Mouse (Mus musculus) liver, adult 2 months (tissue): ENCODE measurements around the gene Otub2. TPM values are rescaled to one million over a fixed set of nuclear protein-coding genes. Genes with fewer than 3 reads are reported as not detected.

ENCODE experiments used
- DNase-seq: peaks from one replicate; pipeline ENCODE4 v3.0.0-alpha.2; 2011; ENCODE audit warnings: low read depth, low spot score; ENCODE audit errors: extremely low read depth
- H3K27ac ChIP-seq: fragments of 200-500 bp; replicated peaks from 2 replicates; pipeline ENCODE4 v1.5.1; 2012; ENCODE audit warnings: low read depth, mild to moderate bottlenecking, control low read depth, inconsistent platforms, low read length; ENCODE audit not compliant: insufficient read depth
- H3K27me3 ChIP-seq: fragments of 200-500 bp; 2 replicates; pipeline ENCODE4 v1.6.1; 2012; ENCODE audit warnings: mild to moderate bottlenecking, moderate library complexity, low read length, inconsistent platforms; ENCODE audit not compliant: control insufficient read depth, insufficient read depth
- H3K36me3 ChIP-seq: fragments of 200-500 bp; 2 replicates; pipeline ENCODE4 v1.6.1; 2012; ENCODE audit warnings: low read length, inconsistent platforms; ENCODE audit not compliant: control insufficient read depth, insufficient read depth
- H3K4me1 ChIP-seq: fragments of 200-500 bp; 2 replicates; pipeline ENCODE4 v1.6.1; 2011; ENCODE audit warnings: low read length; ENCODE audit not compliant: control insufficient read depth, insufficient read depth
- H3K4me3 ChIP-seq: fragments of 200-500 bp; 2 replicates; pipeline ENCODE4 v1.5.1; 2011; ENCODE audit warnings: low read depth, mild to moderate bottlenecking, control low read depth, low read length, moderate library complexity; ENCODE audit not compliant: insufficient read depth
- H3K79me2 ChIP-seq: fragments of 200-500 bp; 2 replicates; pipeline ENCODE4 v1.6.1; 2012; ENCODE audit warnings: inconsistent platforms, mild to moderate bottlenecking, low read length, moderate library complexity; ENCODE audit not compliant: control insufficient read depth, insufficient read depth
- H3K9ac ChIP-seq: fragments of 200-500 bp; 2 replicates; pipeline ENCODE4 v1.6.1; 2012; ENCODE audit warnings: low read depth, mild to moderate bottlenecking, control low read depth, inconsistent platforms, low read length
- CTCF ChIP-seq: fragments of 200-500 bp; IDR thresholded peaks from 2 replicates; pipeline ENCODE4 v1.5.1; 2011; ENCODE audit warnings: low read depth, low read length, control low read depth
- POLR2A ChIP-seq: fragments of 200-500 bp; IDR thresholded peaks from 2 replicates; pipeline ENCODE4 v1.6.1; 2011; ENCODE audit warnings: low read length, control low read depth; ENCODE audit not compliant: insufficient read depth; ENCODE audit errors: extremely low read depth
- WGBS: fragments of 180-500 bp; shearing (Covaris S2); methylation state at CpG from one replicate; pipeline ENCODE4 v1.1.7; 2018; 5-methylcytosine and 5-hydroxymethylcytosine counted together
- polyA plus RNA-seq: library from polyadenylated mRNA; depleted of rRNA; stranded (reverse); fragments of >200 nt; gene quantifications from 2 replicates; pipeline ENCODE4 v1.2.3, GENCODE M21; 2012
- total RNA-seq: library from RNA; depleted of rRNA; stranded (reverse); fragments of >200 nt; gene quantifications from 2 replicates; pipeline ENCODE4 v1.2.3, GENCODE M21; 2014

The Otub2 gene
- total and polyA plus RNA-seq, 2 experiments: 1.3 to 2.5 TPM

DNA sequence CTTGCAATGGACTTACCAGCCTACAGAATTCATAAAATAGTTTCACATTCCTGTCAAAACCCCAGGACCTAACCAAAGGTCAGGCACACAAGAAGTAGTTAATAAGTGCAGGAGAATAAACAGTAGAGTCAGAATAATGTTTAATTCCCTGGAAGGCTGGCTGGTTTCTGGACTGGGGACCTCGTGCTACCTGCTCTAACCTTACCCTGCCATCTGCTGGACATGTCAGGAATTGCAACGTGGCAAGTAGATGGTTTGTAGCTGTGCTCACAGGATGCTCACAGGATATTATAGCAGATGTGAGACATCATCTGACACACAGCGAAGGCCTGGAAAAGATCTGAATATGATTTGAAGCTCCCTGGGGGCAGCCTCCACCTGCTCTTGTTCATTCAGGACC is 40.0 kb upstream of the Otub2 start:
- Histone ChIP-seq H3K79me2 (no peaks in the 10 kb centered on the region), H3K36me3 (no peaks in the 10 kb centered on the region), H3K9ac (no peak overlapping the region), H3K27me3 (no peaks in the 10 kb centered on the region), H3K27ac (peak overlapping the region; percentile 92), H3K4me3 (no peak overlapping the region), H3K4me1 (peaks cover 15% of the 10 kb centered on the region)
- DNase-seq: peak; percentile 95
- TF ChIP-seq CTCF: peak; percentile 89
- no peak for TF ChIP-seq POLR2A
- 4% methylated on average over 3 of the region's 3 CpGs for WGBS

DNA sequence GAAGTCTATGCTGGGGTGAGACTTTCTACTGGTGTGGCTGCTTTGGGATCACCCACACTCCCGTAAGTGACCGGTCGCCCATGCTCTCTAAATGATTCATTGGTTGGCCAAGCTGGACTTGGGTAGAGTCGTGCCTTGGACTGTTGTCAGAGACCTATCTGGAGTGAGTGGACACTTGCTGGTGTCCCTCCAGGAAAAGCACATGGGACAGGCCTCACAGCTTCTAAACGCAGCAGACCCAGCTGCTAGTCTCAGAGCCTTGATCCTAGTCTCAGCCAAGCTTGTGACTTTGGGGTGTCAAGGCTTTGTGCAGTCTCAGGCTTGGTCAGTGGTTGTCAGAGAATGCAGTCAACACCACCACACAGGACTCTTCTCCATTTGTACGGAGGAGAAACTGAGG is 35.7 kb upstream of the Otub2 start:
- Histone ChIP-seq H3K27ac (no peak overlapping the region), H3K4me3 (no peak overlapping the region), H3K9ac (no peak overlapping the region), H3K36me3 (no peaks in the 10 kb centered on the region), H3K4me1 (peaks cover 6% of the 10 kb centered on the region; the same call in 1 of the 2 replicates), H3K79me2 (no peaks in the 10 kb centered on the region), H3K27me3 (no peaks in the 10 kb centered on the region)
- WGBS: 92% methylated on average over 6 of the region's 6 CpGs
- TF ChIP-seq CTCF (no peak), POLR2A (no peak)
- DNase-seq: no peak

DNA sequence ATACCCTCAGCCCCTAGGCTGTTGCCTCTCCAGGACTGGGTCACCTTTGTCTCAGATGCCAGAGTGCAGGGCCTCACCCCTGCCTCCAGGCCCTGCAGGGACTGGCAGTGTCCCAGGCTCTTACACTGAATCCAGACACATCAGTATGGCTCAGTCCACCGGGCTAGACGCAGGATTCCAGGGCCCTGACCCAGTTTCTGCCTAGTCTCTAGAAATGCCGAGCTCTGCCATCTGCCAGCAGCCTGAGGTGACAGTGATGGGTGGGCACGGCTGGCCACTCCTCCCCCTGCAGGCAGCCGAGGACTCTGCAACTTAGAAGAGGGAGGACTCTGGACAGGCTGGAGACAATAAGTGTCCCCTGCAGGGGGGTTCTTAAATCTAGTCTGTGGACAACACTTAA is 34.9 kb upstream of the Otub2 start:
- no peak for DNase-seq
- no peak overlapping the region for H3K27ac ChIP-seq
- H3K4me1 ChIP-seq: no peaks in the 10 kb centered on the region
- H3K36me3 ChIP-seq: no peaks in the 10 kb centered on the region
- no peaks in the 10 kb centered on the region for H3K27me3 ChIP-seq
- TF ChIP-seq POLR2A (no peak), CTCF (peak; percentile 34; the same call in 1 of the 2 replicates)
- H3K9ac ChIP-seq: no peak overlapping the region
- H3K4me3 ChIP-seq: no peak overlapping the region
- WGBS: 18% methylated on average over 5 of the region's 5 CpGs
- H3K79me2 ChIP-seq: no peaks in the 10 kb centered on the region

DNA sequence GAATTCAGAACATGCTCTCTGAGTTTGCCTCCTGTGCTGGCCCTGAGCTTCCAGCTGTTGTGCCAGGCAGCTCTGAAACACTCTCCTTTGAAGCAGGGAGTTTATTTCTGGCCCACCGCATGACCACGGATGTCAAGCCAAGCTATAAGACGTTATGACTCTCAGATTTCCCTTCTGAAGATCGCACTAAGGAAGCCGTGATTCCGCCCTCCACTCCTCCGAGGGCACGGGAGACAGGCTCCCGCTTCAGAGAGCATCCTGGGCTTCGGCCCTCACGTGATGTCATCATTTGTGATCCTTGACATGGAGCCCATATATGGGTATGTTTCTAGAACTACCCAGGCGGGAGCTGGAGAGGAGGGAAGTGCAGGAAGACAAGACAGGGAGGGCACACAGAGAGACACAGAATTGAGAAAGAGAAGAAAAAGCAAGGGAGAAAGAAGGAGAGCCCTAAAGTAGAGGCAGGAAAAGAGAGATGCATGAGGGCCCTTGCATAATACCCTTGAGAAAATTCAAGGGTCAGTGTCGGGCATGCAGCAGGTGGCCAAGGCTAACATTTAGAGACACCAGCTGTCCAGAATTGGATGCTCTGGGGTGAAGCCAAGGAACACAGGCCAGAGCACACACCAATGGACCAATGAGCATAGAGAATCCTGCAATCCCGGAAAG is 32.6 kb upstream of the Otub2 start, which contains the start of gene Asb2:
TSS of gene Asb2 (minus strand) at position 256 of the 669 bp plus-strand sequence.
- Histone ChIP-seq H3K27ac (no peak within 1 kb of the TSS), H3K36me3 (no peaks in the 10 kb centered on the region), H3K9ac (no peak within 1 kb of the TSS), H3K4me3 (no peak within 1 kb of the TSS), H3K27me3 (no peaks in the 10 kb centered on the region), H3K4me1 (no peaks in the 10 kb centered on the region), H3K79me2 (no peaks in the 10 kb centered on the region)
- TF ChIP-seq POLR2A (no peak), CTCF (no peak)
- WGBS: 78% methylated on average over 14 of the region's 14 CpGs
- DNase-seq: no peak

DNA sequence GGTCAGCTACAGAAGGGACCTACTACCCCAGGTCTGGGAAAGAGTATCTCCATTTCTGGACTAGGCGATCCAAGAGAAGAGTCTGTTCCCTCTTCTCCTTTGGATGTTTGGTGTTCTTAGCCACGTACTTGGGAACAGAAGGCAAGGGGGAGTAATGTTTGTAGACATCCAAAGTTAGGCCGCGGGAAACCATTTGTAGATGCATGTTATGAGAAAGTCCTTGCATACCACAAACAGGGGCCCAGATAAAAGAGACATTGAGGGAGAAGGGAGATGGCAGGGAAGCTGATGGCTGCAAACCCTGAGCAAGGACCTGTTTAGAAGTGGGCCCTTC is 32.1 kb upstream of the Otub2 start:
- H3K79me2 ChIP-seq: no peaks in the 10 kb centered on the region
- no peaks in the 10 kb centered on the region for H3K4me1 ChIP-seq
- H3K27me3 ChIP-seq: no peaks in the 10 kb centered on the region
- H3K4me3 ChIP-seq: no peak overlapping the region
- 91% methylated on average over 4 of the region's 4 CpGs for WGBS
- H3K36me3 ChIP-seq: no peaks in the 10 kb centered on the region
- no peak overlapping the region for H3K9ac ChIP-seq
- DNase-seq: no peak
- H3K27ac ChIP-seq: no peak overlapping the region
- TF ChIP-seq POLR2A (no peak), CTCF (no peak)

DNA sequence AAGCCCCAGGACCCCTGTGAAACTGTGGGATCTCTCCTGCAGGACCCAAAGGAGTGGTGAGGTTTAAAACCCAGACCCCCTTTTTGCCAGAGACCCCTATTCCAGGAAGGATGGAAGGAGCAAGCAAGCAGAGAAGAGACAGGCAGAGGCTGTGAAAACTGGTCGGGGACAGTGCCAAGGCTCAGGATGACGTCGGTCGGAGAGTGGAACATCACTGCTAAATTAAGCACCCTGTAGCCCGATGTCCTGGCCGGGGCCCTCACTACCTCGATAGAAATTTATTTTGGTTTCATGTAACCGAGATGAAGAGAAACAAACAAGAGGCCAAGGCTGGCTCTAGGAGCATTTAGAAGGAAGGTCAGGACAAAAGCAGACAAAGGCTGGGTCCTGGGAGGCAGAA is 30.3 kb upstream of the Otub2 start:
- H3K27ac ChIP-seq: no peak overlapping the region
- no peak overlapping the region for H3K9ac ChIP-seq
- TF ChIP-seq POLR2A (no peak), CTCF (no peak)
- H3K4me3 ChIP-seq: no peak overlapping the region
- no peaks in the 10 kb centered on the region for H3K27me3 ChIP-seq
- H3K4me1 ChIP-seq: no peaks in the 10 kb centered on the region
- no peaks in the 10 kb centered on the region for H3K36me3 ChIP-seq
- no peaks in the 10 kb centered on the region for H3K79me2 ChIP-seq
- no peak for DNase-seq
- 76% methylated on average over 8 of the region's 8 CpGs for WGBS
